Mouse (Mus musculus) lung, embryonic 16.5 days (tissue): ENCODE data around the gene Itga9. TPM values are rescaled to one million over a fixed set of nuclear protein-coding genes. Genes with fewer than 3 reads are reported as not detected.

Experiments
- ATAC-seq: fragments of 200-750 bp; cut with Nextera tagmentation; 2 replicates; pipeline ENCODE4 v1.8.0; 2017; ENCODE audit warnings: low read depth, mild to moderate bottlenecking, moderate library complexity
- H3K27ac ChIP-seq: fragments of 300-500 bp; sonication (generic); 2 replicates; pipeline ENCODE4 v1.5.1; 2014; ENCODE audit warnings: mild to moderate bottlenecking, control low read depth, low read length
- H3K27me3 ChIP-seq: fragments of 300-500 bp; sonication (generic); 2 replicates; pipeline ENCODE4 v1.6.1; 2014; ENCODE audit warnings: low read depth, low read length, mixed read lengths; ENCODE audit not compliant: control insufficient read depth, insufficient read depth
- H3K36me3 ChIP-seq: fragments of 300-500 bp; sonication (generic); 2 replicates; pipeline ENCODE4 v1.6.1; 2014; ENCODE audit warnings: low read length; ENCODE audit not compliant: control insufficient read depth, insufficient read depth
- H3K4me1 ChIP-seq: fragments of 300-500 bp; sonication (generic); replicated peaks from 2 replicates; pipeline ENCODE4 v1.6.1; 2014; ENCODE audit warnings: low read length, mixed read lengths; ENCODE audit not compliant: control insufficient read depth, insufficient read depth
- H3K4me2 ChIP-seq: fragments of 300-500 bp; sonication (generic); 2 replicates; pipeline ENCODE4 v1.6.1; 2014; ENCODE audit warnings: low read depth, low read length, control low read depth
- H3K4me3 ChIP-seq: fragments of 300-500 bp; sonication (generic); 2 replicates; pipeline ENCODE4 v1.5.1; 2014; ENCODE audit warnings: mild to moderate bottlenecking, low read length, control low read depth
- H3K9ac ChIP-seq: fragments of 300-500 bp; sonication (generic); 2 replicates; pipeline ENCODE4 v1.6.1; 2014; ENCODE audit warnings: low read length, control low read depth
- H3K9me3 ChIP-seq: fragments of 300-500 bp; sonication (generic); 2 replicates; pipeline ENCODE4 v1.6.1; 2016; ENCODE audit warnings: low read length; ENCODE audit not compliant: control insufficient read depth
- WGBS: fragments of 180-500 bp; shearing (Covaris S2); extraction: QIAGEN DNeasy Blood & Tissue Kit; methylation state at CpG from one replicate; pipeline ENCODE4 v1.1.7; 2014; 5-methylcytosine and 5-hydroxymethylcytosine counted together
- polyA plus RNA-seq: library from polyadenylated mRNA; unstranded; fragments of >200 nt; fragmentation: Nextera tagmentation; extraction: Ambion mirVana; gene quantifications from 2 replicates; pipeline ENCODE4 v1.2.1, GENCODE M21; 2015

Itga9 gene
- polyA plus RNA-seq, 1 experiment from 2014 or later = 6.0 TPM

- 51% methylated on average over 9 of the region's 9 CpGs for WGBS
- H3K9me3 ChIP-seq = no peaks in the 10 kb centered on the region
- no peak overlapping the region for H3K4me3 ChIP-seq
- no peak overlapping the region for H3K27ac ChIP-seq
- H3K9ac ChIP-seq = no peak overlapping the region
- peaks cover 17% of the 10 kb centered on the region for H3K4me1 ChIP-seq
- ATAC-seq = 0 out of 2 replicates have a peak, but pooled peaks have one; percentile 21
- H3K27me3 ChIP-seq = no peaks in the 10 kb centered on the region
- H3K4me2 ChIP-seq = no peak overlapping the region
- no peaks in the 10 kb centered on the region for H3K36me3 ChIP-seq
Observed at GRCm38 (mm10) chr9:118715971-118716628, 109.6 kb downstream of the Itga9 start.

- no peak overlapping the region for H3K4me3 ChIP-seq
- H3K4me2 ChIP-seq = no peak overlapping the region
- no peaks in the 10 kb centered on the region for H3K9me3 ChIP-seq
- peak; percentile 39; the same call in 1 of the 2 replicates for ATAC-seq
- H3K27ac ChIP-seq = no peak overlapping the region
- 36% methylated on average over 3 of the region's 3 CpGs for WGBS
- no peaks in the 10 kb centered on the region for H3K27me3 ChIP-seq
- H3K4me1 ChIP-seq = peaks cover 17% of the 10 kb centered on the region
- H3K9ac ChIP-seq = no peak overlapping the region
- no peaks in the 10 kb centered on the region for H3K36me3 ChIP-seq
Observed at GRCm38 (mm10) chr9:118717436-118717835, 110.9 kb downstream of the Itga9 start.

GRCm38 (mm10) chr9:118718511-118718910 lies 112.0 kb downstream of the Itga9 start:
- Histone ChIP-seq H3K4me1 (peaks cover 10% of the 10 kb centered on the region), H3K27me3 (no peaks in the 10 kb centered on the region), H3K4me2 (no peak overlapping the region), H3K9me3 (no peaks in the 10 kb centered on the region), H3K36me3 (no peaks in the 10 kb centered on the region), H3K9ac (no peak overlapping the region), H3K27ac (no peak overlapping the region), H3K4me3 (no peak overlapping the region)
- 77% methylated on average over 2 of the region's 2 CpGs for WGBS
- no peak for ATAC-seq

- no peaks in the 10 kb centered on the region for H3K36me3 ChIP-seq
- 95% methylated on average over 6 of the region's 6 CpGs for WGBS
Observed at GRCm38 (mm10) chr9:118721056-118721455, 114.6 kb downstream of the Itga9 start.

GRCm38 (mm10) chr9:118722789-118723325 lies 116.4 kb downstream of the Itga9 start:
- Histone ChIP-seq H3K27ac (no peak overlapping the region), H3K4me1 (no peaks in the 10 kb centered on the region; the same call in 1 of the 2 replicates), H3K9me3 (no peaks in the 10 kb centered on the region), H3K4me3 (no peak overlapping the region), H3K27me3 (no peaks in the 10 kb centered on the region), H3K36me3 (no peaks in the 10 kb centered on the region), H3K9ac (no peak overlapping the region), H3K4me2 (no peak overlapping the region)
- no peak for ATAC-seq
- 88% methylated on average over 2 of the region's 2 CpGs for WGBS

More at GRCm38 (mm10) chr9:118721056-118721455, 114.6 kb downstream of the Itga9 start:
- no peak overlapping the region for H3K27ac ChIP-seq
- H3K27me3 ChIP-seq = no peaks in the 10 kb centered on the region
- ATAC-seq = no peak
- peaks cover 4% of the 10 kb centered on the region for H3K4me1 ChIP-seq
- H3K4me3 ChIP-seq = no peak overlapping the region
- H3K9me3 ChIP-seq = no peaks in the 10 kb centered on the region
- no peak overlapping the region for H3K9ac ChIP-seq
- H3K4me2 ChIP-seq = no peak overlapping the region

GRCm38 (mm10) chr9:118725128-118725527 lies 118.6 kb downstream of the Itga9 start:
- Histone ChIP-seq H3K36me3 (no peaks in the 10 kb centered on the region), H3K9me3 (no peaks in the 10 kb centered on the region), H3K4me1 (no peaks in the 10 kb centered on the region), H3K9ac (no peak overlapping the region), H3K27ac (no peak overlapping the region; the same call in 1 of the 2 replicates), H3K27me3 (no peaks in the 10 kb centered on the region), H3K4me2 (no peak overlapping the region), H3K4me3 (no peak overlapping the region)
- WGBS = 60% methylated on average over 9 of the region's 9 CpGs
- no peak for ATAC-seq

- H3K4me1 ChIP-seq = peaks cover 11% of the 10 kb centered on the region
- WGBS = 79% methylated on average over 4 of the region's 4 CpGs
- no peaks in the 10 kb centered on the region for H3K36me3 ChIP-seq
- ATAC-seq = no peak
- no peak overlapping the region for H3K4me2 ChIP-seq
- H3K4me3 ChIP-seq = no peak overlapping the region
- H3K9me3 ChIP-seq = no peaks in the 10 kb centered on the region
- no peak overlapping the region for H3K27ac ChIP-seq
- no peaks in the 10 kb centered on the region for H3K27me3 ChIP-seq
- H3K9ac ChIP-seq = no peak overlapping the region
Observed at GRCm38 (mm10) chr9:118726550-118726949, 120.1 kb downstream of the Itga9 start.

GRCm38 (mm10) chr9:118728296-118728695 lies 121.8 kb downstream of the Itga9 start:
- Histone ChIP-seq H3K4me1 (peaks cover 19% of the 10 kb centered on the region), H3K9me3 (no peaks in the 10 kb centered on the region), H3K27ac (no peak overlapping the region), H3K4me2 (no peak overlapping the region), H3K36me3 (no peaks in the 10 kb centered on the region), H3K9ac (no peak overlapping the region), H3K4me3 (no peak overlapping the region), H3K27me3 (no peaks in the 10 kb centered on the region)
- WGBS = 82% methylated on average over 6 of the region's 6 CpGs
- no peak for ATAC-seq

- ATAC-seq = no peak
- Histone ChIP-seq H3K27ac (no peak overlapping the region), H3K27me3 (no peaks in the 10 kb centered on the region), H3K36me3 (no peaks in the 10 kb centered on the region), H3K4me1 (peaks cover 19% of the 10 kb centered on the region), H3K9me3 (no peaks in the 10 kb centered on the region), H3K4me3 (no peak overlapping the region), H3K9ac (no peak overlapping the region), H3K4me2 (no peak overlapping the region)
- WGBS = 74% methylated on average over 5 of the region's 5 CpGs
Observed at GRCm38 (mm10) chr9:118728987-118729386, 122.5 kb downstream of the Itga9 start.
